Mouse (Mus musculus): ENCODE results near the gene Ctnnd2. TPM values are rescaled to one million over a fixed set of nuclear protein-coding genes. Genes with fewer than 3 reads are reported as not detected.
A peak's percentile ranks its signal among the peaks of the same experiment; 100 is the strongest.
"Not testable (repeated sequence)": the region's sequence is repeated elsewhere in the genome, so short reads cannot be mapped to it uniquely, and the experiment has no call there.

The Ctnnd2 gene
- 5.1 and 6.3 TPM in 2 replicates for polyA plus RNA-seq (2012; rRNA removed)

DNA sequence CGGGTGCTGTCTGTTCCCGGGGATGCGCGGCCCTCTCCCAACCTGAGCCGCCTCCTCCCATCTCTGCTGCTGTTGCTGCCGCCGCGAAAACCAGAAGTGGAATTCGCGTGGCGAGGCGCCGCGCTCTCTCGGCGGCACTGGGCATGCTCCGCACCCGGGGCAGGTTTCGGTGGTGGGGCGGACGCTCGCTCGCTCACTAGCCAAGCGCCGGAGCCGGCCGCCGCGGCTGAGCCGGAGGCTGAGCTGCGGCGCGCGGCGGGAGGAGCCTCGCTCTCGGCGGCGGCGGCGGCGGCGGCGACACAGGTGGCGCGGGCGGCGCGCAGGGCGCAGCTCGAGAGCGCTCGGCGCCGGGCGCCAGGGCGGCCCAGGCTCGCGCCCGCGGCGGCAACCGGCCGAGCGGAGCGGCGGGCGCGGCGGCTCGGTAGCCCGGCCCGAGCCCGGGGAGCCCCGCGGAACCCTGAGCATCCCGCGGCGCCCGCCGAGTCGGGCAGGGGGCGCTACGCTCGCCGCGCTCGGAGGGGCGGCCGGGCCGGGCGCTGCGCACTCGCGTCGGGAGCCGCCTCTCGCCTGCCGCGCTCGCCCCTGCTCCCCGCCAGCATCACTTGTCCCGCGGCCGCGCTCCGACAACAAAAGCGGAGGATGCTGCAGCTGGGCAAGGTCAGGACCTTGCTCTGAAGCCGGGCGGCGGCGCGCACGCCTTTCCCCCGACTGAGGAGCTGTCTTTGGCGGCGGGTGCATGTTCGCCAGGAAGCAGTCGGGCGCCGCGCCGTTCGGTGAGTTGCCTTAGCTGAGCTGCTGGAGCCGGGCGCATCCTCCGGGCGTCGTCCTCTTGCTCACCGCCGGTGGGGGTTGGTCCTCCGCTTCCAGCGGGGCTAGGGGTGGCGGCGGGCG is at the start of gene Ctnnd2:
TSS of gene Ctnnd2 (plus strand) at position 203 of the 891 bp plus-strand sequence.
- Histone ChIP-seq H3K4me1 (ENCODE audit: control insufficient read depth, insufficient read depth, low read length) (no peaks in the 10 kb centered on the region), H3K4me3 (replicated peaks; ENCODE audit: extremely low read depth, low read depth, low read length) (peak within 1 kb of the TSS; percentile 60)
- DNase-seq, result peak; percentile 38
- no peak for TF ChIP-seq POLR2A (IDR thresholded peaks at IDR 0.05; ENCODE audit: borderline replicate concordance, extremely low read depth, low read depth, low read length)
- 10% methylated on average over 136 of the region's 136 CpGs for WGBS

GRCm38 (mm10) chr15:30130705-30131104 is 41.7 kb upstream of the Ctnnd2 start:
- Histone ChIP-seq H3K4me3 (replicated peaks; ENCODE audit: extremely low read depth, low read depth, low read length) (no peak overlapping the region), H3K4me1 (ENCODE audit: control insufficient read depth, insufficient read depth, low read length) (no peaks in the 10 kb centered on the region)
- WGBS, result 77% methylated on average over 6 of the region's 6 CpGs
- TF ChIP-seq CTCF (IDR thresholded peaks at IDR 0.05; ENCODE audit: insufficient read depth, low read length) (no peak), POLR2A (IDR thresholded peaks at IDR 0.05; ENCODE audit: borderline replicate concordance, extremely low read depth, low read depth, low read length) (no peak)
- no peak for DNase-seq

- not testable (repeated sequence) for H3K4me3 ChIP-seq (replicated peaks; ENCODE audit: extremely low read depth, low read depth, low read length); H3K4me1 ChIP-seq (ENCODE audit: control insufficient read depth, insufficient read depth, low read length); DNase-seq
- WGBS, result 69% methylated on average over 1 of the region's 1 CpGs
Observed at GRCm38 (mm10) chr15:30139626-30140025, 32.8 kb upstream of the Ctnnd2 start.

DNA sequence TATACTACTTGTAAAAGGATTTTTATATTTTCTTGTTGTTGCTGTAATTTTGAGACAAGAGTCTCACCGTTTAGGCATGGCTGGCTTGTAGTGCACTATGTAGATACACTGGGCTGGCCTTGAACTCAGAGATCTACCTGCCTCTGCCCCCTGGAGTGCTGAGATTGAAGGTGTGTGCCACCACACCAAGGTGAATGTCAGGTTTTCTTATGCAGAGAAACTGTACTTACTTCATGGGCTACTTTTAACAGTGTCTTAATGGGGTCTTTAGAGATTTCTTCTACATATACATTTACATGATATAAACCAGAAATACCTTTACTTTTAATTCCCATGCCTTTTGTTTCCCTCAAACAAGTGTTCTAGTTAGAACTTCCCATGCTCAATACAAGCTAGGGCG is 27.0 kb upstream of the Ctnnd2 start:
- no peak for TF ChIP-seq POLR2A (IDR thresholded peaks at IDR 0.05; ENCODE audit: borderline replicate concordance, extremely low read depth, low read depth, low read length)
- TF ChIP-seq CTCF (IDR thresholded peaks at IDR 0.05; ENCODE audit: insufficient read depth, low read length), result no peak
- no peak for DNase-seq
- Histone ChIP-seq H3K4me3 (replicated peaks; ENCODE audit: extremely low read depth, low read depth, low read length) (no peak overlapping the region), H3K4me1 (ENCODE audit: control insufficient read depth, insufficient read depth, low read length) (no peaks in the 10 kb centered on the region)
- 77% methylated on average over 2 of the region's 2 CpGs for WGBS

DNA sequence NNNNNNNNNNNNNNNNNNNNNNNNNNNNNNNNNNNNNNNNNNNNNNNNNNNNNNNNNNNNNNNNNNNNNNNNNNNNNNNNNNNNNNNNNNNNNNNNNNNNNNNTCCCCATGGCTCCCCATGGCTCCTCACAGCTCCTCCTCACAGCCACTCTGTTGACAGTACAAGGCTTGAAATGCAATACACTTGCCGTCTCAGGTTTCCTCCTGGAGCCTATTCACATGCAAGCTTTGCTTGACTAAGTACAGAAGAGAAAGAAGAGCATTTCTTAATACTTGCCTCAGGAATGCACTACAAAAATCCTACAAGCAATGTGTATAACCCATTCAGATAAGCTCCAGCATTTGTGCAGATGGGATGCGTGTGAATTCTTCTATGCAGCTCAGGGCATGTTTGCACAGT is 20.2 kb upstream of the Ctnnd2 start:
- Histone ChIP-seq H3K4me3 (replicated peaks; ENCODE audit: extremely low read depth, low read depth, low read length) (no peak overlapping the region), H3K4me1 (ENCODE audit: control insufficient read depth, insufficient read depth, low read length) (no peaks in the 10 kb centered on the region)
- no peak for DNase-seq
- 47% methylated on average over 2 of the region's 2 CpGs for WGBS
- no peak for TF ChIP-seq POLR2A (IDR thresholded peaks at IDR 0.05; ENCODE audit: borderline replicate concordance, extremely low read depth, low read depth, low read length)

DNA sequence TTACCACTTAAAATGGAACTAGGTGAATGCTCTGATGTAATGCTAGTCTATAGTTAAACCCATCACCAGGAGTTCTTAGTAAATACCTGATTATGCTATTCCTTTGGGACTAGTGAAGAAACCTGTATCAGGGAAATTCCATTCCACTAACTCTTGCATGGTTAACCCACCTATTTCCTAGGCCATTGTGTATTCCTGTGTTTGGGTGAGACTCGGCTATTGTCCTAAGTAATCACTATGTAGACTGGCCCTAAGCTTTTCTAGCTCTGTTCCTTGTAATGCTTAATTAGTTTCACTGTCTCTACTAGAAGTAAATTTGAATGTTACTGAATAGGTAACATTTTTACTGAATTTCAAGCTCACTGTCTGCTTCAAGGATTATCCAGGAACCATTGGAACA is 14.4 kb upstream of the Ctnnd2 start:
- Histone ChIP-seq H3K4me1 (ENCODE audit: control insufficient read depth, insufficient read depth, low read length) (no peaks in the 10 kb centered on the region), H3K4me3 (replicated peaks; ENCODE audit: extremely low read depth, low read depth, low read length) (no peak overlapping the region)
- 89% methylated on average over 1 of the region's 1 CpGs for WGBS
- TF ChIP-seq POLR2A (IDR thresholded peaks at IDR 0.05; ENCODE audit: borderline replicate concordance, extremely low read depth, low read depth, low read length), result no peak
- TF ChIP-seq CTCF (IDR thresholded peaks at IDR 0.05; ENCODE audit: insufficient read depth, low read length), result no peak
- no peak for DNase-seq

GRCm38 (mm10) chr15:30170031-30170430 is 2.4 kb upstream of the Ctnnd2 start:
- TF ChIP-seq POLR2A (IDR thresholded peaks at IDR 0.05; ENCODE audit: borderline replicate concordance, extremely low read depth, low read depth, low read length), result no peak
- TF ChIP-seq CTCF (IDR thresholded peaks at IDR 0.05; ENCODE audit: insufficient read depth, low read length), result no peak
- Histone ChIP-seq H3K4me3 (replicated peaks; ENCODE audit: extremely low read depth, low read depth, low read length) (no peak overlapping the region), H3K4me1 (ENCODE audit: control insufficient read depth, insufficient read depth, low read length) (no peaks in the 10 kb centered on the region)
- 69% methylated on average over 8 of the region's 8 CpGs for WGBS
- no peak for DNase-seq

DNA sequence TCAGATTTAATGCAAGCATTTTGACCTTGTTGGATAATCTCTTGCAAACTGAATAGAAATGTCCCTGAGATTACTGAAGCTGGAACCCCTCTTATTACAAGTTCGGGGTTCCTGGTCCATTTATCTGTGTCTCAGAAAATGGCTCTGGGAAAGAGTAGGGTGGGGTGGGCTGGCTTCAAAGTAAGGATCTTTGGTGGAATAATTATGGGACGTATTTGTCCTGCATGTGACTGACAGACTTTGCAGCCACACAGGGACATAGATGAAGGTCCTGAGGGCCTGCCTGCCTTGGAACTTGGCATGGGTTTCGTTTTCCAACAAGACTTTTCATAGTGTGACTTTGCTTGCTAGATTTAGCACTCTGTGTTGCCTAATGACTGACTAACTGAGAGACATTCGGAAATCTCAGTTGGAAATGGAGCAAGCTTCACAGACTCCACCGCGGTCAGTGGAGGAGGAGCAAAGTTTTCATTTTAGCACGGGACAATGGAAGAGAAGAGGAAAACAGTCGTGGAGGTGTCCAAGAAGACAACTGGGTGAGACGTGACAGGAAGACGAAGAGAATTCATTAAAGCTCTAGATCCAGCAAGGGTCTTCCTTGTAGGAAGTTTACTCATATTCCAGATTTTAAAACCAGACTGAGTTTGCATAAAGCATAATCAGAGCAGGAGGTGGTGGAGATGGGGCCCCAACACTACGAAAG is 749 bp upstream of the Ctnnd2 start:
- TF ChIP-seq POLR2A (IDR thresholded peaks at IDR 0.05; ENCODE audit: borderline replicate concordance, extremely low read depth, low read depth, low read length) (no peak), CTCF (IDR thresholded peaks at IDR 0.05; ENCODE audit: insufficient read depth, low read length) (no peak)
- H3K4me3 ChIP-seq (replicated peaks; ENCODE audit: extremely low read depth, low read depth, low read length), result no peak overlapping the region
- WGBS, result 16% methylated on average over 11 of the region's 11 CpGs
- no peaks in the 10 kb centered on the region for H3K4me1 ChIP-seq (ENCODE audit: control insufficient read depth, insufficient read depth, low read length)
- DNase-seq, result no peak

GRCm38 (mm10) chr15:30173370-30173941 is 1.1 kb downstream of the Ctnnd2 start:
- TF ChIP-seq POLR2A (IDR thresholded peaks at IDR 0.05; ENCODE audit: borderline replicate concordance, extremely low read depth, low read depth, low read length) (no peak), CTCF (IDR thresholded peaks at IDR 0.05; ENCODE audit: insufficient read depth, low read length) (no peak)
- H3K4me3 ChIP-seq (replicated peaks; ENCODE audit: extremely low read depth, low read depth, low read length), result peak overlapping the region; percentile 58
- peak; percentile 12 for DNase-seq
- H3K4me1 ChIP-seq (ENCODE audit: control insufficient read depth, insufficient read depth, low read length), result no peaks in the 10 kb centered on the region
- 1% methylated on average over 29 of the region's 29 CpGs for WGBS

All from lung, adult 2 months (tissue).